27 mouse cellular contexts compared by ENCODE assay signal in the genomic region with DNA sequence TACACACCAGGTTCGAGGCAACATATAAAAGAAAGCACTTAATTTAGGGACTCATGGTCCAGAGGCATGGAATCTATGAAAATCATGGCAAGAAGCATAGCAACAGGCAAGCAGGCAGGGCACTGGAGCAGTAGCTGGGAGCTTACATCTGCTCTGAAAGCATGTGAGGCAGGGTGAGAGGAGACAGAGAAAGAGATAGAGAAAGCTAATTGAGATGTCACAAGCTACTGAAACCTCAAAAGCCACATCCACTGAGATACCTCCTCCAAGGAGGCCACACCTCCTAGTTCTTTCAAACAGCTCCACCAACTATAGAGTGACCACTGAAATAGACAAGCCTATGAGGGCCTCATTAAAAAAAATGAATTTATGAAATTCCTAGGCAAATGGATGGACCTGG. TPM values are rescaled to one million over a fixed set of nuclear protein-coding genes. Genes with fewer than 3 reads are reported as not detected.
DNase-seq lines count a peak whose midpoint lies in the region; ATAC-seq and TF ChIP-seq lines count a peak whose summit lies in the region.
"Had no signal": no experiment of that assay in that cellular context is flagged by ENCODE, and none has a peak within 500 bp of the region (broad histone marks: within the 10 kb centered on the region; RNA-seq: fewer than 3 reads in every experiment).

No protein-coding gene starts in this region.

- no peaks in the 10 kb centered on the region for H3K27me3 ChIP-seq in MEL (ENCODE audit: control insufficient read depth in 1 of 2, insufficient read depth in 2 of 2, low read length in 2 of 2)
- H3K27me3 ChIP-seq in forebrain, embryonic 16.5 days (replicated peaks; ENCODE audit: control insufficient read depth, insufficient read depth, low read length) = no peaks in the 10 kb centered on the region
- H3K27me3 ChIP-seq: CH12.LX; kidney, embryonic 15.5 days; liver, embryonic 13.5 days had no signal

- H3K4me1 ChIP-seq in MEL (ENCODE audit: control insufficient read depth in 1 of 2, insufficient read depth in 2 of 2, low read length in 2 of 2) = peaks cover 12 to 17% of the 10 kb centered on the region in 2 experiments
- no peaks in the 10 kb centered on the region for H3K4me1 ChIP-seq in forebrain, embryonic 16.5 days (replicated peaks; ENCODE audit: control insufficient read depth, insufficient read depth, low read length)

- WGBS in forebrain, embryonic 16.5 days = 83% methylated on average over 1 of the region's 1 CpGs

- H3K4me2 ChIP-seq in forebrain, embryonic 16.5 days (ENCODE audit: low read length) = no peak overlapping the region
- H3K4me2 ChIP-seq: heart, embryonic 11.5 days; kidney, embryonic 15.5 days; liver, embryonic 13.5 days had no signal

- no peak for TF ChIP-seq POLR2A in MEL (IDR thresholded peaks at IDR 0.05; ENCODE audit: control insufficient read depth in 1 of 2, insufficient read depth in 1 of 2, low read depth in 1 of 2, low read length in 2 of 2, poor library complexity in 1 of 2)

- peak; percentile 76 for DNase-seq in CD4-positive, CD25-positive, alpha-beta regulatory T cell, adult 2 months (ENCODE audit: low read depth, low spot score)
- peak; percentile 69 for DNase-seq in MEL (ENCODE audit: low read depth, low spot score)
- DNase-seq in induced T-regulatory cell, adult 2 months (ENCODE audit: low read depth) = peak; percentile 85
- DNase-seq in naive thymus-derived CD4-positive, alpha-beta T cell, adult 2 months (ENCODE audit: low read depth) = peak; percentile 78
- DNase-seq in ovary, postnatal 14 days (ENCODE audit: low spot score) = no peak
- no peak for DNase-seq in frontal cortex, postnatal 36 days (ENCODE audit: low spot score in 2 of 2)
- DNase-seq in layer of hippocampus, adult 9-10 months (ENCODE audit: low spot score) = no peak
- DNase-seq: adrenal gland, postnatal 25 days; cerebellum, adult 9-10 months; gastrocnemius, adult 2 months; kidney, postnatal 36 days; liver, embryonic 13.5 days; lung, adult 2 months; lung, postnatal 14 days; retina, postnatal 1 day; right cerebral cortex, postnatal 4 days had no signal

- no peaks in the 10 kb centered on the region for H3K9me3 ChIP-seq in MEL (replicated peaks; ENCODE audit: insufficient read depth, low read length)
- no peaks in the 10 kb centered on the region for H3K9me3 ChIP-seq in forebrain, embryonic 16.5 days (ENCODE audit: control insufficient read depth, low read length)
- H3K9me3 ChIP-seq: embryonic facial prominence, embryonic 10.5 days; G1E; hindbrain, embryonic 10.5 days; kidney, embryonic 15.5 days; liver, embryonic 13.5 days; midbrain, embryonic 10.5 days had no signal

- 0 out of 4 replicates have a peak, but pooled peaks of 1 of the 2 experiments have one; percentile 8 for TF ChIP-seq EP300 in MEL (IDR thresholded peaks at IDR 0.05; ENCODE audit: low read depth in 1 of 2, low read length in 2 of 2)

- H3K79me2 ChIP-seq in MEL (ENCODE audit: control insufficient read depth, insufficient read depth, low read length, poor library complexity) = no peaks in the 10 kb centered on the region

- ATAC-seq in forebrain, embryonic 16.5 days = no peak
- ATAC-seq: hindbrain, embryonic 16.5 days; intestine, postnatal 0 days; midbrain, embryonic 16.5 days had no signal

- H3K36me3 ChIP-seq in MEL (ENCODE audit: control insufficient read depth in 1 of 2, insufficient read depth in 2 of 2, low read length in 2 of 2) = peaks cover 0 to 18% of the 10 kb centered on the region in 2 experiments; a peak in 2 of 4 replicates
- no peaks in the 10 kb centered on the region for H3K36me3 ChIP-seq in forebrain, embryonic 16.5 days (ENCODE audit: control insufficient read depth, insufficient read depth)
- H3K36me3 ChIP-seq: embryonic facial prominence, embryonic 10.5 days; G1E; hindbrain, embryonic 10.5 days; kidney, embryonic 15.5 days; liver, embryonic 13.5 days; midbrain, embryonic 10.5 days had no signal

- TF ChIP-seq CTCF in MEL (IDR thresholded peaks at IDR 0.05 in 2 of 3, conservative IDR thresholded peaks at IDR 0.05 in 1 of 3; ENCODE audit: control insufficient read depth in 1 of 3, insufficient read depth in 1 of 3, low read depth in 2 of 3, low read length in 3 of 3, poor library complexity in 1 of 3, severe bottlenecking in 1 of 3) = no peak

- H3K9ac ChIP-seq in MEL (ENCODE audit: control insufficient read depth, low read depth, low read length, poor library complexity, severe bottlenecking) = no peak overlapping the region
- no peak overlapping the region for H3K9ac ChIP-seq in forebrain, embryonic 16.5 days (replicated peaks; ENCODE audit: low read depth, low read length)
- H3K9ac ChIP-seq: kidney, embryonic 15.5 days; liver, embryonic 13.5 days had no signal

- H3K27ac ChIP-seq in MEL (ENCODE audit: control insufficient read depth, low read depth, low read length) = no peak overlapping the region
- H3K27ac ChIP-seq in forebrain, embryonic 16.5 days (ENCODE audit: low read length) = no peak overlapping the region
- H3K27ac ChIP-seq: embryonic facial prominence, embryonic 10.5 days; gastrocnemius, adult 2 months; hindbrain, embryonic 10.5 days; kidney, embryonic 15.5 days; liver, embryonic 13.5 days; midbrain, embryonic 10.5 days had no signal

- no peak for TF ChIP-seq RAD21 in MEL (IDR thresholded peaks at IDR 0.05; ENCODE audit: low read depth, low read length)

- H3K4me3 ChIP-seq in MEL (ENCODE audit: control insufficient read depth in 1 of 2, insufficient read depth in 1 of 2, low read depth in 2 of 2, low read length in 2 of 2) = no peak overlapping the region
- H3K4me3 ChIP-seq in forebrain, embryonic 16.5 days (replicated peaks; ENCODE audit: low read length) = no peak overlapping the region
- H3K4me3 ChIP-seq: embryonic facial prominence, embryonic 10.5 days; gastrocnemius, adult 2 months; hindbrain, embryonic 10.5 days; kidney, embryonic 15.5 days; liver, embryonic 13.5 days; midbrain, embryonic 10.5 days had no signal

TF ChIP-seq in MEL, 35 proteins besides CTCF, POLR2A, EP300 and RAD21:
- TF ChIP-seq GABPA (IDR thresholded peaks at IDR 0.05; ENCODE audit: low read depth, low read length) (no peak), ETS1 (IDR thresholded peaks at IDR 0.05; ENCODE audit: low read depth, low read length) (0 out of 2 replicates have a peak, but pooled peaks have one; percentile 31), GATA1 (IDR thresholded peaks at IDR 0.05; ENCODE audit: low read depth, low read length) (no peak)

RNA-seq across cellular contexts. Expression of a gene that starts 45.6 kb away (rescaled TPM):
- 0.08 and 0.10 TPM in 2 replicates for total RNA-seq in MEL (2012; rRNA removed)
- polyA plus RNA-seq in MEL (2012; ENCODE audit: insufficient read depth in 1 of 2, insufficient read length in 2 of 2, low read depth in 1 of 2, low replicate concordance in 2 of 2, missing spikeins in 1 of 2) = under 1 TPM in 1 of 2 experiments, not detected in 1; 0.13 TPM
- polyA plus RNA-seq in forebrain, embryonic 16.5 days (2015; fragmentation: Nextera tagmentation; extraction: Ambion mirVana) = 26.4 and 35.0 TPM in 2 replicates

Comparison
In these comparisons a context has a peak if more than half of its experiments do, and no peak if none do; other contexts are left out.
1. DNase-seq: peak in CD4-positive, CD25-positive, alpha-beta regulatory T cell, adult 2 months (single experiment), MEL (single experiment), induced T-regulatory cell, adult 2 months (single experiment) and naive thymus-derived CD4-positive, alpha-beta T cell, adult 2 months (single experiment); none in ovary, postnatal 14 days (single experiment), frontal cortex, postnatal 36 days (0 of 2) and layer of hippocampus, adult 9-10 months (single experiment).
2. RNA of a gene that starts 45.6 kb away (polyA plus RNA-seq): 26.4 to 35.0 TPM in forebrain, embryonic 16.5 days; 0.13 TPM in MEL; every median in the first group is over 10 times any median in the second.